Mouse (Mus musculus): ENCODE results near the gene Nacc2.

The Nacc2 gene

DNA sequence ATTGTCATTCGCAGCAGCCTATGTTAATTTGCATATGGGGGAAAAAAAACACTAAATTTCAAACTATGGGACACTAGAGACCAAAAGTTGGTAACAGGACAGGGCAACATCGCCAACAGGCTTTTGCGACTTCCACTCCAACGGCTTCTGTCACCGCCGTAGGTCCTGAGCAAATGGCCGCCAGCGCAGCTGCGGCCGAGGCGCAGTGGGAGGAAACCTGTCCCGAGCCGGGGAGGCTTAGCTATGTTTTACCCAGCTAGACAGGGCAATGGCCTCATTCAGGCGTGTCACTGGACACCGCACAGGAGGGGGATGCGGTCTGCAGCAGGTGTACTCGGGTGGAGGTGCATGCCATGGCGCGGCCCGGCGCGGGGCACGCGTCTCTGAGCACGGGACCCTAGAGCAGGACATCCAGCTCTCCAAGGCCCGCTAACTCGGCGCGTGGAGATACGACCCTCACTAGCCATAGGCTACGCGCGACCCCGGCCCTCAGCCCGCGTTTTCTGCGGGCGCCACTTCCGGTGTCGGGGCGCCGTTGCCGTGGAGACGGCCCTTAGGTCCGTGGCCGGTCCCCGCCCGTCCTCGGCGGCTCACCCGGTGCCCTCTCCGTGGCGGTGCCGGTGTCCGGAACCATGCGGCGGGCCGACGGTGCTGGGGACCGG lies 16.7 kb upstream of the Nacc2 start:
- peak; percentile 9 for DNase-seq (ENCODE audit: low spot score)

DNA sequence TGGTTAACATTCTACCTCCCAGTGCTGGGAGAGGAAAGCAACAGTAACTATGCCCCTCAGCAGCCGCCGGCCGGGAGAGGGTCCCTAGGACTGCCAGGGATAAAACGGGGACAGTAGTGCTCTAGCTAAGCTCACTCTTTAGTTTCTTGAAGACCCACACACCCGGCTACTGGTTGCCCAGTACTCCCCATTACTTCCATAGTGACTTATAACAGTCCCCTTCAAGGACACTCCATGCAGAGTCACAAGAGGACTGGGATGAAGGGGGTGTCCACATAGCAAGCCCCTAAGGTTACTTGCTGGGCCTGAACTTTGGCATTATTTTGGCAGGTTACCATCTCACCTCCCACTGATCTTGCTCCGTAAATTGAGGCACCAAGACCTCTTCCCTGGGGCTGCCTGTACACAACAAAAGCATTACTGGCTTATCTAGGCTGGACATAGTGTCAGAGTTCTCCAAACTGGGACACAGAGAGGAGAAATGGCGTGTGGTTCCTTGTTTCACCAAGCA lies 16.1 kb upstream of the Nacc2 start:
- DNase-seq (ENCODE audit: low spot score), result no peak

DNA sequence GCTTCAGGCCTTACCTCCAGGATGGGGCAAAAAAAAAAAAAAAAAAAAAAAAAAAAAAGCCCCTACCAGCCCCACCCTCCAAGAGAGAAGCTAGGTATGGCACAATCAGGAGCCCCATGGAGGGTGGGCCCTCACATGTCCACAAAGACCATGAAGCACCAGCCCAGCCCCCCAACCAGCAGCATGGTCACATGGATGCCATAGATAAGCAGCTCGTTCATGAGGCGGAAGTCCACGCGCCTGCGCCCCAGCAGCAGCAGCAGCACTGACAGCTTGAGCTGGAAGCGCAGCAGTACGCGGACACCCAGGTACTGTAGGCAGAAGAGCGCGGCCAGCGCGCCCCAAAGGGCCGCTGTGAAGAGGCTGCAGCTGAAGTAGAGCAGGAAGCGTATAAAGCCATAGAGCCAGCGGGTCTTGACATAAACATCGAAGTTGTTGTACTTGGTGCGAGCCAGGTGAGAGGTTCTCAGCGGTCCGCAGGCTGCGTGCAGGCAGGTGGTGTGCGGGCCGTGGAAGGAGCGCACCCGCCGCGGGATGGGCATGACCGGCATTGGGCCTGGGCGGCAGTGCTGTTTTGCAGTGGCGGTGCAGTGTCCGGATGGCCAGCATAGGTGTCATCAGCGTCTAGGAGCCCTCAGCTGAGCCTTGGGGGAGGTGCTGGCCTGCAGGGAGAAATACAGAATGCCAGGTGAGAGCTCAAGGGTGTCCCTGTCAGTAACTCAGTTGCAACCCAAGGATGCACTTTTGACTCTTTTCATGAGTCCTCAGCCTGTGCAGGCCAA lies 15.4 kb upstream of the Nacc2 start:
- DNase-seq (ENCODE audit: low spot score), result no peak

DNA sequence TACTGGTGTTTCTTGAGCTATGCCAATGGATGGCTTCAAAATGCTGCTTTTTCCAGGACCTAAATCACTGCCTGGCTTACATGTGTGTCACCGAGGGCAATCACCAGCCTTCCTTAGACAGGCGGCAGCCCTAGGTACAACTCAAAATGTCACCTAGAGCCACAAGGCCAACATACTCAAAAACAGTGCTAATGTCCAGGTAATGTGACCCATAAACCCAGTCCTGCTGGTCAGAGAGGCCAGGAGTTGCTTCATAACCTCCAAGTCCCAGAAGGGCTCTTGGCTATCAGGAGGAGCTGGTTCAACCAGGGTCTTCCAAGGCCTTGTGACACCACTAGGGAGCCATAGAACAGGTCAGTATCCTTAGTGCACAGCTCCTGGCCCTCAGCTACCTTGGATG lies 11.6 kb upstream of the Nacc2 start:
- DNase-seq (ENCODE audit: low spot score), result no peak

DNA sequence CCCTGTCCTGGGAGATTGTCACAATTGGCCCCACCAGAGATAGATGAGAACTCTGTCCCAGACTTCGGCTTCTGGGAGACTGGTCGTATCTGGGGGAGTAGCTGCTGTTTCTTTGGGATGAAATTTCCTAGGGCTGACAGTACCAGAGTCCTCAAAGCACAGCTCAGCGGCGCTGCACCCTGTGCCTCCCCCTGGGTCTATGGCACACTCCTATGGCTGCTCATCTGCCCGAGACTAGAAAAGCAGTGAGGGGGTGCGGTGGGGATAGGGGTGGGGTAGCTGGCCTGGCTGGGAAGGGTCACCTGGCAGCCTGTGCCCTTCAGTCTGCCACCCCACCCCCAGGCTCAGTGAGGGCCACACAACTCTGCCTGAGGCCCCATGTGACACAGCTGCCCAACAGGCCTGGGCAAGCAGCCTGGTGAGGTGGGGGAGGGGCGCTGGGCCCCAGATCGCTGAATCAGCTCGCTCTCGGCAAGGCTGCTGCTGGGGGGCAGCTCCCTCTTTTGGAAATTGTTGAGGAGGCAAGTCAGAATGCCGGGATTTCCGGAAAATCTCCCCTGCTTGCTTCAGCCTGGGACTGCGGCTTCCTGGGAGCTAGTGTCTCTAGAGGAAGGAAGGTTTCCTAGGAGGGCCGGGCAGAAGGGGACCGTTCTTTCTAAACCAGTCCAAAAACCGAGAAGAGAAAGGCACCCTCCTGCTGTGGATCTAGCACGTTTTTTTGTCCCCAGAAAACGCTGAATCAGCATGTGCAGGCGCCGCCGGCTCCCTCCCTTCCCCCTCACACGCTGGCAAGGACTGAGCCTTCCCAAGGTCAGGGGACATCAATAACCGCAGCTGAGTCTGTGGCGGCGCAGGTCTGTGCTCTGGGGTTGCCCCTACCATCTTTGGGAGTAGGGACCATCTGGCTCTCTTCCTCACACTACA lies 9.9 kb upstream of the Nacc2 start:
- DNase-seq (ENCODE audit: low spot score), result peak; percentile 68

DNA sequence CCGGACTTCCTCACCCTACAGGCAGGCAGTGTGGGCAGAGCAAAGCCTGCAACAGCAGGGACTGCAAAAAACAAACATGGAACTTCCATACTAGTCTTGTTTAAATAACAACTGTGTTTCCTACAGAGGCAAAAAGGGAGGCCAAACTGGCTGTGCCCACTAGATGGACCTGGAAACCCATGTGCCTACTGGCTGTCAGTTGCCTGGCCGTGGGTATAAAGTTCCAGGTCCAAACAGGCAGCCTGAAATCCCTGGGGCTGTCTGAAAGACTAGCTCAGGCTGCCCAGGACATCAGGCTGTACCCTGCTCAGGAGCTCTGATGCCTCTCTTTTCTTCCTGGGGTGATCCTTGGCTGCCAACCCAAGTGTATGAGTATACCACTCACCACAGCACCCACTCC lies 8.3 kb upstream of the Nacc2 start:
- DNase-seq (ENCODE audit: low spot score), result no peak

DNA sequence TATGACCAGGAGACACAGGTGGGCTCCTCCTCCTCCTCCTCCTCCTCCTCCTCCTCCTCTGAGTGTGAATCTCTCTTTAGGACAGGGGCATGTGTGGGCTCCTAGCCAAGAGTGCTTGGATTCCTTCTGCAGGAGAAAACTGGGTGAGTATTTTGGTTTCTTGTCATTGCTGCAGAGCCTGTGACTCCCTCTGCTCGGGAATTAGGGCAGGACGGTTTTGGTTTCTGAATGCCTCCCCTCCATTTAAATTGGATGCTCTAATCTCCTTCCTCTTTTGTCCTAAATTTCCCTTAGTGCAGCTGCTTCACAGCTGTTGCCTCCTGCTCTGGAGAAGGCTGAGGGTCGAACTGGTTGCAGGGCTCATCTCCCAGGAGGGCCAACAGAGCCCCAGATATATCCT lies 6.9 kb upstream of the Nacc2 start:
- no peak for DNase-seq (ENCODE audit: low spot score)

DNA sequence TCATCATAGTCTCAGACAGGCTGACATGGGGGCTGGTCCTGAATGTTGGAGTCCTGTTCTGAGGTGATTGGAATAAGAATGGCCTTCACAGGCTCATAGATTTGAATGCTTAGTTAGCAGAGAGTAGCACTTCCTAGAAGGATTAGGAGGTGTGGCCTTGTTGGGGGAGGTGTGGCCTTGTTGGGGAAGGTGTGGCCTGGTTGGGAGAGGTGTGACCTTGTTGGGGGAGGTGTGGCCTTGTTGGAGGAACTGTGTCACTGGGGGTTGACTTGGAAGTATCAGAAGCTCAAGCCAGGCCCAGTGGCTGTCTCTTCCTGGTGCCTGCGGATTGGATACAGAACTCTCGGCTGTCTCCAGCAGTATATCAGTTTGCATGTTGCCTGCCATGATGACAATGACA lies 6.3 kb upstream of the Nacc2 start:
- no peak for DNase-seq (ENCODE audit: low spot score)

DNA sequence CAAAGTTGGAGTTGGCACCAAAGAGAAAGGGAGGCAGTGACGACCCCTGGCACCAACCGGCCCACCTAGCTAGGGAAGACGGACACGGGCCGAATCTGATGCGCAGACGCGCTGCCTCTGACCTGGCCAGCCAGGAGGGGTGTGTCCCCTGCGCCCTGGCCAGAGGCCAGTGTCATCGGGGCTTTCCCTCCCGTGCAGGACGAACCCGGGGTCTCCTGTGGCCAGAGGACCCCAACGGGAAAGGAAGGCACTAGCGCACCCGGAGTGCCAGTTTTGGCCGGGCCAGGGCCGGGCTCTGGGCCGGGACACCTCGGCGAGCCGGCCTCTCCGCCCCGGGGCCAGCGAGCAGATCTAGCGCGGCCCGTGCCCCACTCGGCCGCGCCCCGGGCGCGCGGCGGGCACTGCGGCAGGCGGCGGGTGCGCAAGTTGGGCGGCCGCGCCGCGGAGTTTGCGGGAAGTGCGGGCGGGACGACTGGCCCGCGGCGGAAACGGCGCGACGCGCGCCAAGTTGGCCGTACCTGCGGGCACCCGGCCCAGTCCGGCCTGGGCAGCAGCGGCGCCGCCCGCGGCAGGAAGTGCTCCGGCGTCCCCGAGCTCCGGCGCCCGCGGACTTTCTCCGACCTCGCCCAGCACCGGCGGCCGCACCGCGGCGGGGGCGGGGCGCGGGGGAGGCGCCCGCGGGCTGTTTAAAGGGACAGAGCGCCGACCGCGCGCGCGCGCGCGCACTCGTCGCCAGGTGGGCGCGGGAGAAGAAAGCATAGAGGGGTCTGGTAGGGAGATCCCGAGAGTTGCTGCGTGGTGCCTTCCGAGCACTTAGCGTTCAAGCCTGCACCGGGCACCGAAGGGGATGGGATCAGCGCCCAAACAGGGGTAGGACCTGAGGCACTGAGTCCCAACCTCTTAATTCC lies 595 bp downstream of the Nacc2 start:
- peak; percentile 57 for DNase-seq (ENCODE audit: low spot score)

DNA sequence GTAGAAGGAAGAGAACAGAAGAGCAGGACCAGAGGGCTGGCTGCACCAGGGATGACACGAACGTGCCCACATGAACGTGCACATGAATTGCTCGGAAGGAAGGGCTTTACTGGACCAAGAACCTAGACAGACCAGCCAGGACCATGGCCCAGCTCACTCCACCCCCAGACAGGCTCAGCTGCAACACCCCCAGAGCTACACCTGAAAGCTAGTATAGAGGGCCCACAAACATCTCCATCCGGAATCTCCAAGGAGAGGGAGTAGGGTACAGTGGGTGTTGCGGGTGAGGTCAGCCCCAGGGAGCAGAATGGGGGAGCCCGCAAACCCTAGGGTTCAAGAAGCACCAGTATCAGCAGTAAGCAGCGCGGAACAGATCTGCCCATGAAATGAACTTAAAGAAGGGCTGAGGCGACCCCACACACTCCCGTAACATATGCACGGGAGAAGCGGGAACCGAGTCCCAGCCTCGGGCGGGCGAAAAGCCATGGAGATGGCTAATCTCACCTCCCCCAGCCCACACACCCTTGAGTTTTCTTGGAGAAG lies 1.4 kb downstream of the Nacc2 start:
- no peak for DNase-seq (ENCODE audit: low spot score)

DNA sequence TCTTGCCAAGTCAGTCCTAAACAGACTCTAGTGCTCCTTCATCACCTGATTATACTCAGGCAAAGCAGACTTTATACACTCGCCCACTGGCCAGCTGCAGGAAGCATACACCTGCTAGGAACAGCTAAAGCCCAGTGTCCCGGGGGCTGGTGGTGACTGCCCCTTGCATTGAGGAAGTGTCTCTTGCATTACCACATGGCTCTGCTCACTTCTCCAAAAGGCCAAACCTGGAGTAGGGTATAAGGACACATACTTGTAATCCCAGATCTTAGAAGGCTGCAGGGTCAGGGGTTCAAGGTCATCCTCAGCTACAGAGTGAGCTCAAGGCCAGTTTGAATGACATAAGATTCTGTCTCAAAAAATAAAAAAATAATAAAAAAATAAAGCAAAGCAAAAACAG lies 3.4 kb downstream of the Nacc2 start:
- no peak for DNase-seq (ENCODE audit: low spot score)

DNA sequence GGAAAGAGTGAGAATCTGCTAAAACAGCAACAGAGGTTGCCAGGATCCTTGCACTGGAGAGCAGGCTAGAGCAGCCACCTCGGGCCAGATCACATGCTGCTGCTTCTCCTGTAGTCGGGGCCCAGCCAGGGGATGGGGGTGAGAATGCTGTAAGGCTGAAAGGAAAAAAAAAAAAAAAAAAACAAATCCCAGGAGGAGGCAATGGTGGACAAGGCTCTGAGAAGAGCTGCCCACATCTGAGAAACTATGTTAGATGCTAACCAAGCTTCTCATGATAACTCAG lies 3.8 kb downstream of the Nacc2 start:
- no peak for DNase-seq (ENCODE audit: low spot score)

DNA sequence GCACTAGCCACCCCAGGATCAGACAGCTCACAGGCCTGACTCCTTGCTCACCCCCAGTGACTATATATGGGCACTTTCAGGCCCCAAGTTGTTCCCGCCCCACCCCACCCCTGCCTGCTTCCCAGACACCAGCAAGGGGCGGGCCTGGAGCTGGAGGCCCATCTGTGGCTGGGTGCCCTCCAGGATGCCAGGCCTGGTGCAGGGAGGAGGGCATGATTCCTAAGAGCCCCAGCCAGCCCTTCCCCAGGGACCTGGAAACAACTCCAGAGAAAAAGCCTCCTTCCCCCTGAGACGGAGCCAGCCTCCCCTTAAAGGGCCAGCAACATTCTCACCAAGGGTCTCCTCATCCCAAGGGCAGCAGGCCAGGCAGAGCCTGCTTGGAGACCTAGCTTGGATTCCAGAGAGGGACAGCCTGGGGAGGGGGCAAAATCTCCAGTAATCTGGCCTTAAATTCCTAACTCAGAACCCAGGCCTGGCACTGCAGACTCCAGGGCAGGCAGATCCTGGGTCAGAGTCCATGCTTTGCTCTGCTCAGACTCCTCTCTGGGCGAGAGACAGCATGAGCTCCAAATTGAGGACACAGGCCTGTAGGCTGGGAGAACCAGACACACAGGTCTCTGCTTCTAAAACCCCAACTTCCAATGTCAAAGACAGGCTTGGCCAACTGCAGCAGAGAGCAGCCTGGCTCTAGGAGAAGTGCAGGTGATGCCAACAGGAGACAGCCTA lies 4.3 kb downstream of the Nacc2 start:
- DNase-seq (ENCODE audit: low spot score), result no peak

DNA sequence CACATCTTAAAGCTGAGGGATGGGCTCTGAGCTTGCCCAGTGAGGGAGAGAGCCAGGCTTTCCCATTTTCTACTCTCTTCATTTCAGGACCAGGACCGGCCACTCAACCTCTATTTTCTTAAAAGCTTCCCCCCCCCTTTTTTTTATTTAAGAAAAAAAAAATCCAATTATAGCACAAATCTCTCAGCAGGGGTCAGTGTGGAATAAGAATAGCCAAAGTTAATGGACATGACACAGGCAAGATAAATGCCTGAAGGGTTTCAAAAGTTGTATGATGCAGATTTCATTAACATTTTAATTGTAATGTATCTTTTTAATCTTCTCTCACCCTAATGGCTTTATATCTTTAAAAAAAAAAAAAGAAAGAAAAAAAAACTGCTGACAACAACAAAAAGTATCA lies 5.4 kb downstream of the Nacc2 start:
- DNase-seq (ENCODE audit: low spot score), result no peak

DNA sequence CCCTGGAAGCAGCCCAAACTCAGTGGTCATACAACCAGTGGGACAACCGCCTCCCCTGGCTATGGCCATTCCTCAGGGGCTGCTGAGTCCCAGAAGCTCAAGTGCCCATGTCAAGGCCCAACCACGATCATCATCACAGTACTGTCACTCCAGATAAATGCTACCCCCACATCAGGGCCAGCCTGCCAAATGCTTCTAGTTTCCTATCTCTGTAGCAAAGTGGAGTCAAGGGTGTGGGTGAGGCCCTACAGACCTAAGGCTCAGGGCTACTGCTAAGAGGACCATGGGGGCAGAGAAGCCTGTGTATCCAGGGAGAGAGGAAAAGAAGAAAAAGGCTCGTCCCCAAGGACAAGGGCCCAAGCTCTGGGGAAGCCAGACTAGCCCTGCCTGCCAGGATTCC lies 6.5 kb downstream of the Nacc2 start:
- no peak for DNase-seq (ENCODE audit: low spot score)

DNA sequence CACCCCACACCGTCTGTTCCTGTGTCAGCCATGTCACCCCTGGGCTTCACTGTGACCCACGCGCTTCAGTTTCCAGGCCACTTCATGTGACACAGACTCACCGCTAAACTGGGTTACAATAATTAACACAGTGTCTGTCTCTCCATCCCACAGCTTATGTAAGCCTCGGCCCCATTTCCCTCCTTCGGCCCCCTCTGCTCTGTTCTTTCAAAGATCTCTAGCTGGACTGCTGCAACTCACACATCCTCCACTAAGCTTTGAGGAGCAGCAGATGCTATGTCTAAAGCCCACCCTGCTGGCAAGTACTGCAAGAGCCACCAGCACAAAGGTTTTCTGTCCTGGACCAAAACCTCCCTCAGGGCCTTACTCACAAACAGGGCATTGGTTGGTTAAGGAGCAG lies 7.8 kb downstream of the Nacc2 start:
- no peak for DNase-seq (ENCODE audit: low spot score)

DNA sequence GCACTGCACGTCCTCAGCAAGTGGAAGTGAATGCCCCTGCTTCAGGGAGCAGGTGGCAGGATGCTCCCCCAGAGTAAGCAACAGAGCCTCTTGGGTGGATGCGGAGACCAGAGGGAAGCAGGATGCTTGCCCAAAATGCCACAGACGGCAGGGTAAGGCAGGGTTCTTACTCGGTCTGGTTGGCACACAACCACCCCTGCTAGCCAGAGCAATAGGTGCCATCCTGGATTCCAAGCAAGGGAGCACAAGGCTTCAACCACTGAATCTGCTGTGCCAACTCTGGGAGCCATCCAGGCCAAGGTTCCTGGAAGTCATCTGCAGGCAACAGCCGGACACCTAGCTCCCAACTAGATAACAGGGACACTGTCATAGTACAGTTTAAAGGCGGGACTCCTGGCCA lies 14.8 kb downstream of the Nacc2 start:
- no peak for DNase-seq (ENCODE audit: low spot score)

DNA sequence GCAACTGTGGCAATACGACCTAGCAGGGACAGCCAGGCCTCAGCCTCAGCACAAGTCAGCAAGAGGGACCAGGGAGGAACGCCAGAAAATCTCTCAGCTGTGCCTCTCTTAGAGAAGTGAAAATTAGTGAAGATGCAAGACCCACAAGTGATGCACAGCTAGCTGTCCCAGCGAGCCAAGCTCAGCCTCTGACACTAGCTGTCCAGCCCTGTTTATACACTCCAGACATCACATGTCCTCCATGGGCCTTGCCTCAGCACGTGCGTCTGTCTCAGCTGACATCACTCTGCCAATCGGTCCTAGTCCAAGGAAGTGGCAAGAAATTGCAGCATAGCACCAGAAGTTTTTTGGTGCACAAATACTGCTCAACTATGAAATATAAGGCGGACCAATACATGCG lies 16.0 kb downstream of the Nacc2 start:
- no peak for DNase-seq (ENCODE audit: low spot score)

DNA sequence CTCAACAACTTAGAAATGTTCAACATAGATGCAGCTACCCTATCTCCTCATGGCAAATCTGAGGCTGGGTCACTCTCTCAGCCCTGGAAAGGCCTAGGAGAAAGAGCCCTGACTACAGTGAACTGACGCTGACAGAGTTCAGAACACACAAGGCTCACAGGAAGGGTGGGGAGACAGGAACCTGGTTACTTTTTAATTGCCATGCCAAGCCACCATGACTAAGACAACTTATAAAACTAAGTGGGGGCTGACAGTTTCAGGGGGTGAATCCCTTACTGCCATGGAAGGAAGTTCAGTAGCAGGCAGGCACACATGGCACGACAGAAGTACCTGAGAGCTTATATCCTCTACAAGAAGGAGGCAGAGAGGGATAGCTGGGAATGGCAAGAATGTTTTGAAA lies 16.8 kb downstream of the Nacc2 start:
- DNase-seq (ENCODE audit: low spot score), result no peak

DNA sequence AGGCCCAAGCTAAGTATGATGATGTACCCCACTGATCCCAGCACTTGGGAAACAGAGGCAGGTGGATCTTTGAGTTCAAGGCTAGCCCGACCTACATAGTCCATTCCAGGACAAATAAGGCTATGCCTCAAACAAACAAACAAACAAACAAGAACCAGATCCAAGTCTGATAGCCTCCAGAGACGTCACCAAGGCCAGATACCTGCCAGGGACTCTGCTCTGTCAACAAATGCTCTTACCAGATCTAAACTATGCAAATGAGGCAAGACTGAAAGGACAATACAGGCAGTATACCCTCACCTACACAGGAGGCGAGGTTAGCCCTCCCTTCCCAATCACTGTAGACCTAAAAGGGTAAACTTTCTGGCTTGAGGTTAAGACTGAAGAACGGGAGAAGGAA lies 22.7 kb downstream of the Nacc2 start:
- no peak for DNase-seq (ENCODE audit: low spot score)

DNA sequence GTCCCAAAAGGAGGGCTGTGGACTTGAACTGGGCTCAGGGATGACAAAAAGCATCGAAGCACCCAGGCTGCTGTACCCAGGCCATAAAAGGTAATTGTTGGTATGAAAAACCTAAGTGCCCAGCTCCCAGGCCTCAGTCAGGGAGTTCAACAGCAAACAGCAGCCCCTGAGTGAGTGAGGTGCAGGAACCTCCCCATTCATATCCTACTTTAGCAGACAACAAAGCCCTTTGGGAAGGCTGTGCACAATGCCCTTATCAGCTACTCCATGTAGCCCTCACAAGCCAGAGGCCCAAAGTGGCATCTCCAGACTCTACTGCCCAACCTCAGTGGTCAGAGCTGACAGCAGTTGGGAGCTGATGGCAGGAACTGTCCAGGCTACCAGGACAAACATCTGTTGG lies 23.2 kb downstream of the Nacc2 start:
- no peak for DNase-seq (ENCODE audit: low spot score)

Measured in lung, postnatal 25 days (tissue).